Mouse (Mus musculus) liver, embryonic 14.5 days (tissue): Measurements from ENCODE around the gene Mark1.

Experiments used
- CTCF ChIP-seq: IDR thresholded peaks from 2 replicates; pipeline ENCODE4 v1.5.1; 2016; ENCODE audit warnings: antibody characterized with exemption, low read depth, control low read depth
- EP300 ChIP-seq: IDR thresholded peaks from 2 replicates; pipeline ENCODE4 v1.6.1; 2016; ENCODE audit warnings: antibody characterized with exemption, low read depth

DNA sequence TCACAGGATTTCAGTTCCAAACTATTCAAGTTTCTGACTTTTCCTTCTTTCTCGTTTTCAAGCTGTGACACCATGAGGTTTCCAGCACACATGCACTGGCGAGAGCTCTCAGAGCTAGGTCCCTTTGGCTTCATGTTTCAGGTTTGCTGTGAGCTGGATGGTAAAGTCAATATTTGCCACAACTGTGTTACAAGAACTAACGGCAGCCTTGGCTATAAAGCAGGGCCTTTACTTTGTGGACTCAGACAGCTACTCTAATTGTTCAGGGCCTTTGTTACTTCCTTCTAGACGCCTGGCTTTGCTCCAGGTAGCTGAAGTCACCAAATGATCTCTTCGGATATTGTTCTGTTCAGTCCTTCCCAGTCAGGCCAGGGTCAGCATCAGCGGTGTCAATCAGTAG is 63.9 kb downstream of the Mark1 start:
- TF ChIP-seq CTCF (no peak), EP300 (no peak)
